In genomic region chr13:36431974-36432518, GRCm38 (mm10) we compare ENCODE assay signal across 14 mouse cellular contexts.
DNase-seq lines count a peak whose midpoint lies in the region.
"Had no signal": no experiment of that assay in that cellular context is flagged by ENCODE, and none has a peak within 500 bp of the region (broad histone marks: within the 10 kb centered on the region; RNA-seq: fewer than 3 reads in every experiment).

No protein-coding gene starts in this region.

- intact Hi-C loops in heart, postnatal 36 days (cut with DNase I): no loop called here

- DNase-seq in heart, adult 11 months: peak; percentile 70
- no peak for DNase-seq in heart, postnatal 36 days
- DNase-seq in kidney, postnatal 25 days: peak; percentile 3 to 48
- no peak for DNase-seq in kidney, adult 18-20 months
- DNase-seq in adrenal gland, postnatal 14 days: peak; percentile 21
- peak; percentile 52 for DNase-seq in telencephalon, adult 2 months (ENCODE audit: low read depth, low spot score)
- DNase-seq in cerebellum, postnatal 14 days: no peak
- DNase-seq: B cell, adult 2 months; cerebellum, adult 9-10 months; gastrocnemius, postnatal 10 days; layer of hippocampus, postnatal 36 days; liver, embryonic 13.5 days; lung, embryonic 14.5 days; thymus, postnatal 14 days had no signal

Comparison
In these comparisons a context has a peak if more than half of its experiments do, and no peak if none do; other contexts are left out.
1. DNase-seq: peak in heart, adult 11 months (single experiment), kidney, postnatal 25 days (2 of 2), adrenal gland, postnatal 14 days (single experiment) and telencephalon, adult 2 months (single experiment); none in heart, postnatal 36 days (0 of 2), kidney, adult 18-20 months (single experiment) and cerebellum, postnatal 14 days (0 of 2).